Mouse (Mus musculus): ENCODE data around the gene Samd4b.
"Not testable (repeated sequence)": the region's sequence is repeated elsewhere in the genome, so short reads cannot be mapped to it uniquely, and the experiment has no call there.

The Samd4b gene

GRCm38 (mm10) chr7:28401030-28401429, 196.9 kb downstream of the Samd4b start:
- DNase-seq (ENCODE audit: low spot score in 2 of 2) = no peak

- DNase-seq (ENCODE audit: low spot score in 2 of 2) = no peak
These were observed 199.1 kb downstream of the Samd4b start for GRCm38 (mm10) chr7:28398696-28399340.

- DNase-seq (ENCODE audit: low spot score in 2 of 2) = no peak
These were observed 199.9 kb downstream of the Samd4b start for GRCm38 (mm10) chr7:28398000-28398399.

- DNase-seq (ENCODE audit: low spot score in 2 of 2) = no peak
These were observed 202.5 kb downstream of the Samd4b start for GRCm38 (mm10) chr7:28395425-28395824.

- no peak for DNase-seq (ENCODE audit: low spot score in 2 of 2)
These were observed 204.5 kb downstream of the Samd4b start for GRCm38 (mm10) chr7:28393272-28393951.

GRCm38 (mm10) chr7:28392429-28393271, 205.3 kb downstream of the Samd4b start, which contains the start of the genes Med29 and Paf1:
Med29 (minus strand) TSS chr7:28392708.
Paf1 (plus strand) TSS chr7:28392951.
- peak; percentile 98 to 99 for DNase-seq (ENCODE audit: low spot score in 2 of 2)

GRCm38 (mm10) chr7:28390331-28390730, 207.6 kb downstream of the Samd4b start:
- no peak for DNase-seq (ENCODE audit: low spot score in 2 of 2)

GRCm38 (mm10) chr7:28387384-28387783, 210.6 kb downstream of the Samd4b start:
- DNase-seq (ENCODE audit: low spot score in 2 of 2) = not testable (repeated sequence)

- DNase-seq (ENCODE audit: low spot score in 2 of 2) = not testable (repeated sequence)
These were observed 211.1 kb downstream of the Samd4b start for GRCm38 (mm10) chr7:28386877-28387276.

GRCm38 (mm10) chr7:28386462-28386861, 211.5 kb downstream of the Samd4b start:
- peak; percentile 52 to 56 for DNase-seq (ENCODE audit: low spot score in 2 of 2)

- DNase-seq (ENCODE audit: low spot score in 2 of 2) = no peak
These were observed 211.9 kb downstream of the Samd4b start for GRCm38 (mm10) chr7:28386007-28386406.

- DNase-seq (ENCODE audit: low spot score in 2 of 2) = no peak
These were observed 212.7 kb downstream of the Samd4b start for GRCm38 (mm10) chr7:28385196-28385595.

- no peak for DNase-seq (ENCODE audit: low spot score in 2 of 2)
These were observed 213.8 kb downstream of the Samd4b start for GRCm38 (mm10) chr7:28384162-28384561.

- DNase-seq (ENCODE audit: low spot score in 2 of 2) = no peak
These were observed 214.3 kb downstream of the Samd4b start for GRCm38 (mm10) chr7:28383606-28384005.

GRCm38 (mm10) chr7:28382981-28383396, 215.0 kb downstream of the Samd4b start:
- DNase-seq (ENCODE audit: low spot score in 2 of 2) = peak; percentile 70 to 75

GRCm38 (mm10) chr7:28382347-28382951, 215.5 kb downstream of the Samd4b start:
- no peak for DNase-seq (ENCODE audit: low spot score in 2 of 2)

GRCm38 (mm10) chr7:28381938-28382337, 216.0 kb downstream of the Samd4b start:
- peak in 1 of 2 experiments; percentile 41 for DNase-seq (ENCODE audit: low spot score in 2 of 2)

GRCm38 (mm10) chr7:28381017-28381790, 216.7 kb downstream of the Samd4b start:
- no peak for DNase-seq (ENCODE audit: low spot score in 2 of 2)

GRCm38 (mm10) chr7:28380237-28381016, 217.5 kb downstream of the Samd4b start, which contains the start of gene Zfp36:
Zfp36 (minus strand) TSS chr7:28380253.
- DNase-seq (ENCODE audit: low spot score in 2 of 2) = no peak
